Mouse (Mus musculus) G1E (cell line): Measurements from ENCODE around the gene Gm21987. TPM values are rescaled to one million over a fixed set of nuclear protein-coding genes. Genes with fewer than 3 reads are reported as not detected.

ENCODE experiments used
- ATAC-seq: 2 replicates; pipeline ENCODE4 v1.8.0; 2016; ENCODE audit warnings: mild to moderate bottlenecking; ENCODE audit not compliant: insufficient number of reproducible peaks, poor library complexity, low FRiP score, severe bottlenecking; ENCODE audit errors: extremely low read depth
- DNase-seq: peaks from one replicate; pipeline ENCODE4 v3.0.0; 2012; ENCODE audit warnings: low spot score
- H3K27me3 ChIP-seq: 2 replicates; pipeline ENCODE4 v1.6.1; 2012; ENCODE audit warnings: mild to moderate bottlenecking, low read length, inconsistent platforms; ENCODE audit not compliant: insufficient read depth
- H3K36me3 ChIP-seq: replicated peaks from 2 replicates; pipeline ENCODE3; 2012; ENCODE audit warnings: mild to moderate bottlenecking, inconsistent platforms
- H3K4me1 ChIP-seq: 2 replicates; pipeline ENCODE4 v1.6.1; 2012; ENCODE audit warnings: low read depth, low read length, inconsistent platforms, mixed read lengths; ENCODE audit not compliant: insufficient read depth
- H3K4me3 ChIP-seq: 2 replicates; pipeline ENCODE4 v1.5.1; 2012; ENCODE audit warnings: low read depth, mild to moderate bottlenecking, inconsistent platforms, low read length, moderate library complexity, mixed read lengths
- H3K9me3 ChIP-seq: replicated peaks from 2 replicates; pipeline ENCODE4 v1.6.1; 2012; ENCODE audit warnings: inconsistent platforms
- CTCF ChIP-seq: IDR thresholded peaks from 2 replicates; pipeline ENCODE4 v1.5.1; 2012; ENCODE audit warnings: low read depth, low read length, inconsistent platforms, mixed read lengths
- GATA1 ChIP-seq: IDR thresholded peaks from 2 replicates; pipeline ENCODE4 v1.6.1; 2012; ENCODE audit warnings: borderline replicate concordance, low read length, inconsistent platforms, mixed read lengths
- GATA2 ChIP-seq: IDR thresholded peaks from 2 replicates; pipeline ENCODE4 v1.6.1; 2012; ENCODE audit warnings: low read depth, low read length, inconsistent platforms, borderline replicate concordance
- POLR2AphosphoS5 ChIP-seq: IDR thresholded peaks from 2 replicates; pipeline ENCODE4 v1.6.1; 2012; ENCODE audit warnings: low read depth, low read length, inconsistent platforms; ENCODE audit not compliant: insufficient replicate concordance
- TAL1 ChIP-seq: conservative IDR thresholded peaks from 2 replicates; pipeline ENCODE4 v1.6.1; 2012; ENCODE audit warnings: low read depth, low read length, inconsistent platforms, mixed read lengths
- polyA plus RNA-seq: library from polyadenylated mRNA; stranded (reverse); fragments of >175 nt; gene quantifications from 2 replicates; pipeline ENCODE4 v1.2.3, GENCODE M21; 2012
- total RNA-seq, 2 experiments: library from RNA; stranded (forward) in 1 of 2; stranded (reverse) in 1 of 2; fragments of 200-1000 nt in 1 of 2; fragments of >200 nt in 1 of 2; fragmentation: Nextera tagmentation in 1 of 2; gene quantifications; 2 replicates each; pipeline ENCODE4 v1.2.3; 2014 to 2017

Gm21987 gene
- total and polyA plus RNA-seq, 3 experiments: 4.7 to 1,146 TPM; not detected in 1

DNA sequence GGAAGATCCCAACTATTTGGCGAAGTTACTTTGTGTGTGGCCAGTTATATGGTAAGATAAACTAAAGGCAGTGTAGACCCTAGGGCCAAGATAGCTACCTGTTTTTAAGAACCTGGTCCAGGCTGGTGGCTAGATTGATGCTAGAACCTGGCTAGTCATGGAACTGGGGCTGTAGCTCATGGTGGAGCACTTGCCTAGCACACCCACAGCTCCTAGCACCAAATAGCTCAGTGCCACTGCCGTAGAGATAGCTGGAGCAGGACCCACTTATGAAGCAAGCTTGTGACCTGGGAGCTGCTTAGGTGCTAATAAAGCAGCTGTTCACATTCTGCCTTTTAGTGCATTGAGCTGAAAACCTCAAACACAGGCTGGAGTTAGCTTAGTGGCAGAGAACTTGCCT is 6.8 kb downstream of the Gm21987 start:
- ATAC-seq (no peak), DNase-seq (no peak)
- Histone ChIP-seq H3K4me3 (no peak overlapping the region; the same call in 1 of the 2 replicates), H3K27me3 (no peaks in the 10 kb centered on the region), H3K4me1 (peaks cover 74% of the 10 kb centered on the region), H3K36me3 (peaks cover 86% of the 10 kb centered on the region), H3K9me3 (no peaks in the 10 kb centered on the region)
- TF ChIP-seq POLR2AphosphoS5: no peak; the same call in 1 of the 2 replicates
- TF ChIP-seq GATA1: no peak
- no peak for TF ChIP-seq TAL1
- no peak for TF ChIP-seq GATA2
- no peak for TF ChIP-seq CTCF

DNA sequence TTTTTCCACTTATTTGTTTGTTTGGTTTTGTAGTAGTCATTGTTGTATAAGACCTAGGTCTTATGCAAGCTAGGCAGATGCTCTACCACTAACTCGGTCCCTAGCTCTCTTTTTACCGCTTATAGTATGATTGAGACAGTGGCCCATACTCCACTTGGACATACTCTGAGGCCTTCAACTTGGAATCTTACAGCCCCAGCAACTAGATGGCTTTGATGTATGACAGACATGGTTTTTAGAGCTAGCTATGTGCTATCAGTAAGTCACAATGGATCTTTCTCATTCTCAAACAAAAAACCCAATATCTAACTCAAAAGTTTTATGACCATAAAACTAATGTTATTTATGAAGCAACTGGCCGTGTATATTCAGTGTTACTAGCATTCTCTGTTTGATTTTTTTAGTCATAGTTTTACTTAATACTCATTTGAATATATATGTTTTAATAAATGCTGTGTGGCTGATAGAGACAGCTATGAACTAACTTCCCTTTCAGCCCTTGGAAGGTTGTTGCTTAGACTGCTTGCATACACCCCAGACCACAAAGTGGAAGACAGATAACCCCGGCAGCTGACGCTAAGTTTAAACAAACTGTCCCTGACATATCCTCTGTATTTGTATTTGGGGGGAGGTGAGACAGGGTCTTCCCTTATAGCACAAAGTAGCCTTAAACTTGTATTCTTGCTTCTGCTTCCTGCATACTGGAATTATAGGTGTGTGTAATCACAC is 7.5 kb downstream of the Gm21987 start:
- no peaks in the 10 kb centered on the region for H3K27me3 ChIP-seq
- H3K9me3 ChIP-seq: no peaks in the 10 kb centered on the region
- ATAC-seq: no peak
- H3K4me1 ChIP-seq: peaks cover 73% of the 10 kb centered on the region
- TF ChIP-seq GATA2: no peak
- no peak for TF ChIP-seq GATA1
- TF ChIP-seq TAL1: no peak
- no peak; the same call in 1 of the 2 replicates for TF ChIP-seq POLR2AphosphoS5
- TF ChIP-seq CTCF: no peak
- DNase-seq: no peak
- no peak overlapping the region for H3K4me3 ChIP-seq
- H3K36me3 ChIP-seq: peaks cover 84% of the 10 kb centered on the region

DNA sequence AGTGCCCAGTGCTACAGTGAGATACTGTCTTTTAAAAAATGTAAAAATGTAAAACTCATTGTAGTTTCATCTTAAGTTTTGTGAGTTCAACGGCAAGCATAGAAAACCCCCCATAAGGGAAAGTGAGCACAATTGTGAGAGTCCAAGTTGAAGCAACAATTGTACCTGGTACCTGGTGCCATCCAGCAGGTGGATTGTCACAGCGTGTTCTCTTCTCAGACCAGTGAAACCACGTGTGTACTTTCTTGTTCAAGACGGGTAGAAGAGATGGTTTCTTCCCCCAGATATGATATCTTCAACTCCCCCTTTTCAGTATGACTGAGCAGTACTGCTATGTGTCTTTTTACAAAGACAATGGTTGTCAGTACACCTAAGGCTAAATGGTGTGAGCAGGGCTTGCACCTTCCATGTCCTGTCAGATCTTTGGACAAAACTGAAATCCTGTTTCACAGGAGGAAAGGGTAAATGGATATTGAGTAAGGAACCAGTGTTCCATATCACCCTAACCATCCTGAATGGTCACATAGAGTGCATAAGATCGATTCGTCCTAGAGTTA is 11.5 kb downstream of the Gm21987 start:
- Histone ChIP-seq H3K27me3 (peaks cover 2% of the 10 kb centered on the region; the same call in 1 of the 2 replicates), H3K36me3 (peaks cover 57% of the 10 kb centered on the region), H3K4me3 (no peak overlapping the region), H3K9me3 (no peaks in the 10 kb centered on the region), H3K4me1 (peaks cover 58% of the 10 kb centered on the region)
- no peak for DNase-seq
- TF ChIP-seq TAL1 (no peak), POLR2AphosphoS5 (no peak), GATA1 (no peak), GATA2 (no peak), CTCF (no peak)
- ATAC-seq: no peak

DNA sequence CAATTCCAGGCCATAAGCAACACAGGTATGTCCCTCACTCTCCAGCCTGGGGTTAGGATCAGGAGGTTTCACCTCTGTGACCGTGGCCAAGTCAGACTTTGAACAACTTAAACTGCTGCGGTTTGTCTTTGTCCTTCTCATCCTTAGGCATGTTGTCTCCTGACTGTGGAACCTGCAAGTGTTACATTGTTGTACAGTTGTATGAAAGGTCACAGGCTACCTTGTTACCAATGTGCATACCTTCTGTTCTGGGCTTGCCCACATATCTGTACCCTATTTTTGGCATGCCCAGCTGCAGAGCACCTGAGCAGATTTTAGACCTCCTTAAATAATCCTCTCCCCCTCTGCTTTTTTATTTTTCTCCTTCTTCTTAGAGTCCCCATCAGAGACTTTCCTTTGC is 12.4 kb downstream of the Gm21987 start:
- H3K4me3 ChIP-seq: no peak overlapping the region
- no peak for DNase-seq
- TF ChIP-seq POLR2AphosphoS5 (no peak), CTCF (no peak), GATA2 (no peak), GATA1 (no peak), TAL1 (no peak)
- no peak for ATAC-seq
- peaks cover 57% of the 10 kb centered on the region for H3K4me1 ChIP-seq
- no peaks in the 10 kb centered on the region for H3K9me3 ChIP-seq
- peaks cover 48% of the 10 kb centered on the region for H3K36me3 ChIP-seq
- H3K27me3 ChIP-seq: peaks cover 2% of the 10 kb centered on the region; the same call in 1 of the 2 replicates

DNA sequence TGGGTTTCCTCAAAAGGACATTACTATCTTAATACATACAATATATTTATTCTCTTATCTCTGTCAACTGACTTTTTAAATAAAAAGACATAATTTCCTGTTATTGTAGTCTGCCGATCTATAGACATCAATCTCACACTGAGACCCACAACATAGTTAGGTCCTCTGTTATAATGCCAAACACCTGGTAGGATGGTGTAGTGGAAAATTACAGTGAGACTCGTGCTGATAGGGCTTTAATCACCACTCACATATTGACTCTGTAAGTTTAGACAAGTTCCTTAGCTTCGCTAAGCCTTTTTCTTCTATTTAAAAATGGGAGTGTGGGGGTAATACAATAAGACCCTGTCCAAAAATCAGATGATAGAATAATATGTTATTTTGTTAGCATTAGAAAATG is 13.0 kb downstream of the Gm21987 start:
- TF ChIP-seq CTCF (no peak), TAL1 (no peak), GATA2 (no peak), GATA1 (no peak), POLR2AphosphoS5 (no peak)
- Histone ChIP-seq H3K4me3 (no peak overlapping the region), H3K9me3 (no peaks in the 10 kb centered on the region), H3K4me1 (peaks cover 57% of the 10 kb centered on the region), H3K36me3 (peaks cover 44% of the 10 kb centered on the region), H3K27me3 (peaks cover 2% of the 10 kb centered on the region; the same call in 1 of the 2 replicates)
- DNase-seq (no peak), ATAC-seq (peak; percentile 32; the same call in 1 of the 2 replicates)

DNA sequence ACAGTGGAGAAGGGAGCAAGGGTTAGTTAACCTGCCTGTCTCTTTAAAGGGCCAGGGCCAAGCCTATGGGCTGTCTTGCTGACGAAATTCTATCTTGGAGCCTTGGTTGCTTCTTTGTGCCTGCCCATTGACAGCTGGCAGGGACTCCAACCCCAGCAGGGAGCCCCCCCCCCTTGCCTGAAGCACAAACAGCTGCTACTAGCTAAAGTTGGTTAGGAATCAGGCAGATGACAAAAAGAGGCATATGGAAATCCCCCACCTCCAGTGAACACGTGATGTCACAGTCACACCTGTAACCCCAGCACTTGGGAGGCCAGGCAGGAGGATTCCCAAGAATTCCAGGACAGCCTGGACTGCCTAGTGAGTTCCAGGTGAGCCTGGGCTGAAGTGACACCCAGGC is 13.5 kb downstream of the Gm21987 start:
- H3K4me1 ChIP-seq: peaks cover 59% of the 10 kb centered on the region
- DNase-seq (no peak), ATAC-seq (no peak)
- no peak overlapping the region for H3K4me3 ChIP-seq
- TF ChIP-seq CTCF (no peak), GATA1 (no peak), TAL1 (no peak), GATA2 (no peak), POLR2AphosphoS5 (no peak)
- H3K36me3 ChIP-seq: peaks cover 41% of the 10 kb centered on the region
- H3K27me3 ChIP-seq: peaks cover 2% of the 10 kb centered on the region; the same call in 1 of the 2 replicates
- no peaks in the 10 kb centered on the region for H3K9me3 ChIP-seq
